Mouse (Mus musculus): ENCODE measurements around the gene Setdb1. TPM values are rescaled to one million over a fixed set of nuclear protein-coding genes. Genes with fewer than 3 reads are reported as not detected.

The Setdb1 gene
- total RNA-seq, 2 experiments from 2014 or later = 31.9 to 38.0 TPM

DNA sequence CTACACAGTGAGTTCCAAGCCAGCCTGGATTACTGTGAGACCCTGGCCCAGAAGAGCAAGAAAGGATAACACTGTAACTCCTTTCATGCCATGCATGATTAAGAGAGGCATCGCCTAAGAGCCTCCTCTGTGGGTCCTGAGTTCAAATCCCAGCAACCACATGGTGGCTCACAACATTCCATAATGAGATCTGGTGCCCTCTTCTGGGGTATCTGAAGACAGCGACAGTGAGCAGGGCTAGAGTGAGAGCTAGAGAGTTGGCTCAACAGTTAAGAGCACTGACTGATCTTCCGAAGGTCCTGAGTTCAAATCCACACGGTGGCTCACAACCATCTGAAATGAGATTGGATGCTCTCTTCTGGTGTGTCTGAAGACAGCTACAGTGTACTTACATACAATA is 82.5 kb downstream of the Setdb1 start:
- DNase-seq (ENCODE audit: low spot score in 2 of 2) = no peak

Other genes starting within 250 kb of the Setdb1 start
- gene Vps72, start 246.2 kb downstream of the Setdb1 start, total RNA-seq (2021) = 10 to 100 TPM; 46.7 to 48.2 TPM
- gene Tmod4, start 232.7 kb downstream of the Setdb1 start, total RNA-seq (2021) = under 1 TPM; 0.48 to 0.82 TPM
- gene Scnm1, start 223.2 kb downstream of the Setdb1 start, total RNA-seq (2021) = 10 to 100 TPM; 43.5 to 48.9 TPM
- 10 to 100 TPM; 16.1 to 16.5 TPM for gene Lysmd1, start 223.1 kb downstream of the Setdb1 start, total RNA-seq (2021)
- 1 to 10 TPM; 2.6 to 3.1 TPM for gene Tnfaip8l2, start 214.8 kb downstream of the Setdb1 start, total RNA-seq (2021)
- gene Sema6c, start 196.7 kb downstream of the Setdb1 start, total RNA-seq (2021) = 10 to 100 TPM; 29.4 to 34.2 TPM
- 10 to 100 TPM; 12.7 to 13.2 TPM for gene Gabpb2, start 139.3 kb downstream of the Setdb1 start, total RNA-seq (2021)
- 10 to 100 TPM; 72.7 to 72.9 TPM for gene Cdc42se1, start 128.5 kb downstream of the Setdb1 start, total RNA-seq (2021)
- gene Mllt11, start 125.0 kb downstream of the Setdb1 start, total RNA-seq (2021) = 100 to 1,000 TPM; 263 to 266 TPM
- under 1 TPM in 1 of 2 experiments, not detected in 1; 0.15 TPM for gene Gm128, start 115.6 kb downstream of the Setdb1 start, total RNA-seq (2021)
- under 1 TPM in 1 of 2 experiments, not detected in 1; 0.37 TPM for gene Bnipl, start 106.0 kb downstream of the Setdb1 start, total RNA-seq (2021)
- 10 to 100 TPM; 19.2 to 21.0 TPM for gene Mindy1, start 75.9 kb downstream of the Setdb1 start, total RNA-seq (2021)
- 10 to 100 TPM; 21.0 to 21.1 TPM for gene Prune1, start 75.1 kb downstream of the Setdb1 start, total RNA-seq (2021)
- under 1 TPM; 0.59 to 0.63 TPM for gene Anxa9, start 50.0 kb downstream of the Setdb1 start, total RNA-seq (2021)
- gene Cers2, start 42.4 kb downstream of the Setdb1 start, total RNA-seq (2021) = 10 to 100 TPM; 54.2 to 54.5 TPM
- not detected for gene 4930558C23Rik, start 45.6 kb upstream of the Setdb1 start, total RNA-seq (2021)
- 10 to 100 TPM; 31.4 to 32.7 TPM for gene Arnt, start 77.2 kb upstream of the Setdb1 start, total RNA-seq (2021)
- 1 to 10 TPM; 2.3 to 2.9 TPM for gene Ctsk, start 142.1 kb upstream of the Setdb1 start, total RNA-seq (2021)
- 10 to 100 TPM; 72.3 to 90.7 TPM for gene Ctss, start 169.6 kb upstream of the Setdb1 start, total RNA-seq (2021)
- not detected for gene Hormad1, start 202.5 kb upstream of the Setdb1 start, total RNA-seq (2021)
- 10 to 100 TPM; 22.5 to 25.9 TPM for gene Golph3l, start 231.7 kb upstream of the Setdb1 start, total RNA-seq (2021)

All from layer of hippocampus, adult 18-20 months (tissue).